Mouse (Mus musculus) ES-Bruce4 (cell line): ENCODE measurements around the gene Crat.

ENCODE experiments used
- CTCF ChIP-seq: IDR thresholded peaks from one replicate; pipeline ENCODE4 v1.8.1; 2011; ENCODE audit warnings: low read depth, low read length
- POLR2A ChIP-seq: IDR thresholded peaks from one replicate; pipeline ENCODE4 v1.8.1; 2011; ENCODE audit warnings: low read length; ENCODE audit not compliant: insufficient read depth

GRCm38 (mm10) chr2:30397986-30398512 lies 17.6 kb downstream of the Crat start:
- TF ChIP-seq POLR2A: no peak
- TF ChIP-seq CTCF: no peak
